Mouse (Mus musculus) MEL (cell line): ENCODE results near the gene Rnf32. TPM values are rescaled to one million over a fixed set of nuclear protein-coding genes. Genes with fewer than 3 reads are reported as not detected.

ENCODE experiments used
- DNase-seq: peaks from one replicate; pipeline ENCODE4 v3.0.0; 2011; ENCODE audit warnings: low read depth, low spot score
- H3K27ac ChIP-seq: 2 replicates; pipeline ENCODE4 v1.5.1; 2012; ENCODE audit warnings: low read depth, mild to moderate bottlenecking, control low read depth, low read length, moderate library complexity; ENCODE audit not compliant: control insufficient read depth
- H3K27me3 ChIP-seq, 2 experiments: fragments of 150-350 bp in 1 of 2; sonication (generic) in 1 of 2; 2 replicates each; pipeline ENCODE4 v1.6.1; 2012; ENCODE audit warnings: low read length in 2 of 2, mild to moderate bottlenecking in 2 of 2, improper control_type of control experiment in 1 of 2, moderate library complexity in 1 of 2; ENCODE audit not compliant: insufficient read depth in 2 of 2, control insufficient read depth in 1 of 2
- H3K36me3 ChIP-seq, 2 experiments: 2 replicates each; pipeline ENCODE4 v1.6.1; 2012 to 2014; ENCODE audit warnings: low read length in 2 of 2, improper control_type of control experiment in 1 of 2, inconsistent platforms in 1 of 2, mild to moderate bottlenecking in 1 of 2; ENCODE audit not compliant: insufficient read depth in 2 of 2, control insufficient read depth in 1 of 2
- H3K4me1 ChIP-seq, 2 experiments: fragments of 150-350 bp in 1 of 2; sonication (generic) in 1 of 2; 2 replicates each; pipeline ENCODE4 v1.6.1; 2012; ENCODE audit warnings: low read length in 2 of 2, improper control_type of control experiment in 1 of 2, mild to moderate bottlenecking in 1 of 2; ENCODE audit not compliant: insufficient read depth in 2 of 2, control insufficient read depth in 1 of 2
- H3K4me3 ChIP-seq, 2 experiments: fragments of 150-350 bp in 1 of 2; sonication (generic) in 1 of 2; 2 replicates each; pipeline ENCODE4 v1.5.1; 2012; ENCODE audit warnings: low read depth in 2 of 2, low read length in 2 of 2, mild to moderate bottlenecking in 2 of 2, moderate library complexity in 2 of 2, control low read depth in 1 of 2, improper control_type of control experiment in 1 of 2; ENCODE audit not compliant: control insufficient read depth in 1 of 2, insufficient read depth in 1 of 2
- H3K79me2 ChIP-seq: 2 replicates; pipeline ENCODE4 v1.6.1; 2012; ENCODE audit warnings: mild to moderate bottlenecking, low read length, moderate library complexity; ENCODE audit not compliant: control insufficient read depth, poor library complexity, insufficient read depth
- H3K9ac ChIP-seq: 2 replicates; pipeline ENCODE4 v1.6.1; 2012; ENCODE audit warnings: low read depth, mild to moderate bottlenecking, control low read depth, low read length, moderate library complexity; ENCODE audit not compliant: control insufficient read depth, poor library complexity, severe bottlenecking
- H3K9me3 ChIP-seq: fragments of 150-350 bp; sonication (generic); replicated peaks from 2 replicates; pipeline ENCODE4 v1.6.1; 2012; ENCODE audit warnings: mild to moderate bottlenecking, low read length, improper control_type of control experiment, moderate library complexity; ENCODE audit not compliant: insufficient read depth
- BHLHE40 ChIP-seq: IDR thresholded peaks from 2 replicates; pipeline ENCODE4 v1.6.1; 2012; ENCODE audit warnings: low read depth, mild to moderate bottlenecking, inconsistent platforms, low read length, improper control_type of control experiment, borderline replicate concordance
- CHD1 ChIP-seq: IDR thresholded peaks from 2 replicates; pipeline ENCODE4 v1.6.1; 2012; ENCODE audit warnings: low read depth, mild to moderate bottlenecking, inconsistent platforms, low read length, improper control_type of control experiment
- CHD2 ChIP-seq: IDR thresholded peaks from 2 replicates; pipeline ENCODE4 v1.6.1; 2011; ENCODE audit warnings: low read length, improper control_type of control experiment
- ELF1 ChIP-seq: IDR thresholded peaks from 2 replicates; pipeline ENCODE4 v1.6.1; 2014; ENCODE audit warnings: low read depth, mild to moderate bottlenecking, inconsistent platforms, low read length, improper control_type of control experiment, moderate library complexity
- EP300 ChIP-seq, 2 experiments: IDR thresholded peaks; 2 replicates each; pipeline ENCODE4 v1.6.1; 2011; ENCODE audit warnings: improper control_type of control experiment in 2 of 2, low read length in 2 of 2, low read depth in 1 of 2, mild to moderate bottlenecking in 1 of 2
- ETS1 ChIP-seq: IDR thresholded peaks from 2 replicates; pipeline ENCODE4 v1.6.1; 2012; ENCODE audit warnings: low read depth, mild to moderate bottlenecking, inconsistent platforms, low read length, improper control_type of control experiment, moderate library complexity
- HCFC1 ChIP-seq: IDR thresholded peaks from 2 replicates; pipeline ENCODE4 v1.6.1; 2012; ENCODE audit warnings: low read depth, mild to moderate bottlenecking, inconsistent platforms, low read length, improper control_type of control experiment, moderate library complexity
- MAFK ChIP-seq: IDR thresholded peaks from 2 replicates; pipeline ENCODE4 v1.6.1; 2011; ENCODE audit warnings: low read depth, mild to moderate bottlenecking, low read length, improper control_type of control experiment, borderline replicate concordance
- MAX ChIP-seq: IDR thresholded peaks from 2 replicates; pipeline ENCODE4 v1.6.1; 2011; ENCODE audit warnings: low read length, improper control_type of control experiment
- MEF2A ChIP-seq: IDR thresholded peaks from 2 replicates; pipeline ENCODE4 v1.6.1; 2014; ENCODE audit warnings: low read depth, mild to moderate bottlenecking, inconsistent platforms, low read length, improper control_type of control experiment; ENCODE audit not compliant: poor library complexity, insufficient replicate concordance, severe bottlenecking; ENCODE audit errors: extremely low read depth
- MXI1 ChIP-seq: IDR thresholded peaks from 2 replicates; pipeline ENCODE4 v1.6.1; 2011; ENCODE audit warnings: mild to moderate bottlenecking, low read depth, low read length, improper control_type of control experiment
- MYB ChIP-seq: IDR thresholded peaks from 2 replicates; pipeline ENCODE4 v1.6.1; 2011; ENCODE audit warnings: mild to moderate bottlenecking, low read depth, low read length, improper control_type of control experiment
- MYC ChIP-seq: IDR thresholded peaks from 2 replicates; pipeline ENCODE4 v1.6.1; 2011; ENCODE audit warnings: low read depth, mild to moderate bottlenecking, low read length, improper control_type of control experiment, moderate library complexity
- NRF1 ChIP-seq: IDR thresholded peaks from 2 replicates; pipeline ENCODE4 v1.6.1; 2014; ENCODE audit warnings: low read depth, mild to moderate bottlenecking, inconsistent platforms, low read length, improper control_type of control experiment, moderate library complexity; ENCODE audit not compliant: poor library complexity, insufficient read depth, severe bottlenecking
- RAD21 ChIP-seq: IDR thresholded peaks from 2 replicates; pipeline ENCODE4 v1.6.1; 2011; ENCODE audit warnings: mild to moderate bottlenecking, low read depth, low read length, improper control_type of control experiment
- SMC3 ChIP-seq: IDR thresholded peaks from 2 replicates; pipeline ENCODE4 v1.6.1; 2011; ENCODE audit warnings: low read depth, low read length, improper control_type of control experiment
- UBTF ChIP-seq: IDR thresholded peaks from 2 replicates; pipeline ENCODE4 v1.6.1; 2012; ENCODE audit warnings: low read depth, mild to moderate bottlenecking, inconsistent platforms, low read length, improper control_type of control experiment, moderate library complexity, borderline replicate concordance; ENCODE audit not compliant: insufficient read depth
- USF1 ChIP-seq: IDR thresholded peaks from 2 replicates; pipeline ENCODE4 v1.6.1; 2014; ENCODE audit warnings: low read depth, mild to moderate bottlenecking, inconsistent platforms, low read length, improper control_type of control experiment, moderate library complexity
- USF2 ChIP-seq, 2 experiments: IDR thresholded peaks; 2 replicates each; pipeline ENCODE4 v1.6.1; 2011 to 2012; ENCODE audit warnings: improper control_type of control experiment in 2 of 2, low read length in 2 of 2, borderline replicate concordance in 1 of 2, inconsistent platforms in 1 of 2, low read depth in 1 of 2, mild to moderate bottlenecking in 1 of 2; ENCODE audit not compliant: insufficient read depth in 1 of 2
- ZMIZ1 ChIP-seq: IDR thresholded peaks from 2 replicates; pipeline ENCODE4 v1.6.1; 2012; ENCODE audit warnings: low read depth, mild to moderate bottlenecking, inconsistent platforms, low read length, improper control_type of control experiment, moderate library complexity
- ZNF384 ChIP-seq: IDR thresholded peaks from 2 replicates; pipeline ENCODE4 v1.6.1; 2012; ENCODE audit warnings: low read depth, mild to moderate bottlenecking, inconsistent platforms, low read length, improper control_type of control experiment
- polyA plus RNA-seq, 2 experiments: library from polyadenylated mRNA; stranded (reverse) in 1 of 2; unstranded in 1 of 2; fragments of >175 nt in 1 of 2; fragments of >200 nt in 1 of 2; gene quantifications; 2 replicates each; pipeline versions ENCODE4 v1.2.1 to v1.2.4; 2012; ENCODE audit warnings: low replicate concordance in 2 of 2, low read depth in 1 of 2; ENCODE audit not compliant: insufficient read length in 2 of 2, insufficient read depth in 1 of 2, missing spikeins in 1 of 2
- total RNA-seq: library from RNA; depleted of rRNA; stranded (reverse); fragments of 300-350 nt; gene quantifications from 2 replicates; pipeline ENCODE4 v1.2.3, GENCODE M21; 2012

The Rnf32 gene
- total and polyA plus RNA-seq, 3 experiments: not detected

DNA sequence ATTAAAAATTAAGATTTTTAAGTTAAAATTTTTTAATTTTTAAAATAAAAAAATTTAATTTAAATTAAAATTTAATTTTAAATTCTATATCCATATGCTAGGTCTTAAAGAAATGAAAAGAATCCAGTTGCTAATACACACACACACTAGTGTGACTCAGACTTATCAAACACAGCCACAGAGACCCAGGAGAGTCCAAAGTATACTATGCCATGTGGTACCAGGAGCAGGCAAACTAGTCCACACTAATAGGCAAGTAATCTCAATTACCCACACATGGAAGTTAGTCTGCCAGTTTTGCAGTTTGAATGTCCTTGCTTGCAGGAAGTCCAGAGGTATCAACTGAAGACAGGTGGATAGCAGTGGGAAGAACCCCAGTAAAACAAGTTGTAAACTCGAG, 35.9 kb upstream of the Rnf32 start:
- Histone ChIP-seq H3K4me1 (no peaks in the 10 kb centered on the region), H3K9me3 (no peaks in the 10 kb centered on the region), H3K27ac (no peak overlapping the region)
- TF ChIP-seq MAX: no peak
- no peak for TF ChIP-seq CHD2
- no peak for TF ChIP-seq USF2 (IDR thresholded peaks at IDR 0.05; ENCODE audit: borderline replicate concordance in 1 of 2, insufficient read depth in 1 of 2, low read depth in 1 of 2, low read length in 2 of 2)
- TF ChIP-seq HCFC1: no peak
- no peak for TF ChIP-seq ELF1
- TF ChIP-seq BHLHE40: no peak
- no peak for TF ChIP-seq ETS1
- TF ChIP-seq MYC: no peak
- TF ChIP-seq ZNF384: no peak
- TF ChIP-seq MAFK: no peak
- no peak for TF ChIP-seq ZMIZ1
- TF ChIP-seq RAD21: no peak
- TF ChIP-seq SMC3: no peak
- TF ChIP-seq, all 39 proteins: peak for 0
- H3K27me3 ChIP-seq: no peaks in the 10 kb centered on the region
- no peak overlapping the region for H3K9ac ChIP-seq
- no peaks in the 10 kb centered on the region for H3K36me3 ChIP-seq
- DNase-seq: no peak
- no peak overlapping the region for H3K4me3 ChIP-seq
- no peaks in the 10 kb centered on the region for H3K79me2 ChIP-seq

DNA sequence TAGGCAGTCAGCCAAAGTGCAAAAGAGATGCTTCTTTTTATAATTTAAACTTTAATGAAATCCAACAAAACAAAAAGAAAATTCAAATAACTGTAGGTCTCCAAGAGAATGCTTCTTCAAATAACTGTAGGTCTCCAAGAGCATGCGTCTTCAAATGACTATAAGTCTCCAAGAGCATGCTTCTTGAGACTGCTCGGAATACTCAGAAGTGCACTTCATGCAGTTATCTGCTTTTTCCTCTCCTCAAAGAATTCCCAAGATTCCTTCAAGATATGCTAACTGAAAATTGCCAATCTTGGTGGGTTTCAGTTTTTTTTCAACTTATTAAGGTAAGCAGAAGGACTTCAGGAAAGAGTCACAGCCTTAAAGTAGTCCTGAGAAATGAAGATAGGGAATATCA, 28.8 kb upstream of the Rnf32 start:
- H3K79me2 ChIP-seq: no peaks in the 10 kb centered on the region
- no peak overlapping the region for H3K27ac ChIP-seq
- no peak for DNase-seq
- H3K9ac ChIP-seq: no peak overlapping the region
- H3K36me3 ChIP-seq: no peaks in the 10 kb centered on the region
- H3K4me1 ChIP-seq: no peaks in the 10 kb centered on the region
- TF ChIP-seq MYB: no peak
- no peak for TF ChIP-seq ZNF384
- no peak for TF ChIP-seq NRF1
- no peak for TF ChIP-seq MXI1
- TF ChIP-seq ETS1: no peak
- TF ChIP-seq MAFK: no peak
- TF ChIP-seq ELF1: no peak
- no peak for TF ChIP-seq CHD1
- TF ChIP-seq USF1: no peak
- TF ChIP-seq CHD2: no peak
- TF ChIP-seq MEF2A: no peak
- no peak for TF ChIP-seq HCFC1
- TF ChIP-seq UBTF: no peak
- TF ChIP-seq EP300 (IDR thresholded peaks at IDR 0.05; ENCODE audit: low read depth in 1 of 2, low read length in 2 of 2): no peak
- no peak for TF ChIP-seq USF2 (IDR thresholded peaks at IDR 0.05; ENCODE audit: borderline replicate concordance in 1 of 2, insufficient read depth in 1 of 2, low read depth in 1 of 2, low read length in 2 of 2)
- H3K9me3 ChIP-seq: no peaks in the 10 kb centered on the region
- no peak overlapping the region for H3K4me3 ChIP-seq
- no peaks in the 10 kb centered on the region for H3K27me3 ChIP-seq
